Mouse (Mus musculus) stomach, embryonic 16.5 days (tissue): Measurements from ENCODE around the gene Vamp5. TPM values are rescaled to one million over a fixed set of nuclear protein-coding genes. Genes with fewer than 3 reads are reported as not detected.

ENCODE experiments used
- ATAC-seq: fragments of 200-750 bp; cut with Nextera tagmentation; 2 replicates; pipeline ENCODE4 v1.8.0; 2017; ENCODE audit warnings: moderate number of reproducible peaks, moderate TSS enrichment; ENCODE audit not compliant: insufficient read depth, low FRiP score
- H3K27ac ChIP-seq: fragments of 300-500 bp; sonication (generic); 2 replicates; pipeline ENCODE4 v1.5.1; 2014; ENCODE audit warnings: low read length
- H3K27me3 ChIP-seq: fragments of 300-500 bp; sonication (generic); 2 replicates; pipeline ENCODE4 v1.6.1; 2014; ENCODE audit warnings: low read length, control low read depth, mixed read lengths; ENCODE audit not compliant: control insufficient read depth, insufficient read depth
- H3K36me3 ChIP-seq: fragments of 300-500 bp; sonication (generic); 2 replicates; pipeline ENCODE4 v1.6.1; 2014; ENCODE audit warnings: low read length; ENCODE audit not compliant: control insufficient read depth, insufficient read depth
- H3K4me1 ChIP-seq: fragments of 300-500 bp; sonication (generic); 2 replicates; pipeline ENCODE4 v1.6.1; 2014; ENCODE audit warnings: low read length, control low read depth, mixed read lengths; ENCODE audit not compliant: control insufficient read depth, insufficient read depth
- H3K4me2 ChIP-seq: fragments of 300-500 bp; sonication (generic); 2 replicates; pipeline ENCODE4 v1.6.1; 2014; ENCODE audit warnings: low read depth, low read length, mixed read lengths
- H3K4me3 ChIP-seq: fragments of 300-500 bp; sonication (generic); replicated peaks from 2 replicates; pipeline ENCODE4 v1.5.1; 2014; ENCODE audit warnings: mild to moderate bottlenecking, low read length
- H3K9ac ChIP-seq: fragments of 300-500 bp; sonication (generic); 2 replicates; pipeline ENCODE4 v1.6.1; 2014; ENCODE audit warnings: low read length
- H3K9me3 ChIP-seq: fragments of 300-500 bp; sonication (generic); replicated peaks from 2 replicates; pipeline ENCODE4 v1.6.1; 2016; ENCODE audit warnings: low read length, control low read depth; ENCODE audit not compliant: control insufficient read depth
- whole genome bisulfite sequencing: fragments of 180-500 bp; shearing (Covaris S2); extraction: QIAGEN DNeasy Blood & Tissue Kit; methylation state at CpG from one replicate; pipeline ENCODE4 v1.1.7; 2014; 5-methylcytosine and 5-hydroxymethylcytosine counted together
- polyA plus RNA-seq: library from polyadenylated mRNA; unstranded; fragments of >200 nt; fragmentation: Nextera tagmentation; extraction: Ambion mirVana; gene quantifications from 2 replicates; pipeline ENCODE4 v1.2.1, GENCODE M21; 2015

Vamp5 gene
- polyA plus RNA-seq, 1 experiment from 2014 or later = 30.4 TPM

- Histone ChIP-seq H3K4me2 (no peak overlapping the region), H3K4me1 (no peaks in the 10 kb centered on the region), H3K36me3 (peaks cover 24% of the 10 kb centered on the region), H3K9me3 (no peaks in the 10 kb centered on the region), H3K27me3 (no peaks in the 10 kb centered on the region), H3K4me3 (no peak overlapping the region), H3K27ac (no peak overlapping the region), H3K9ac (no peak overlapping the region)
- ATAC-seq = peak; percentile 89
- 57% methylated on average over 6 of the region's 6 CpGs for WGBS
These were observed 54.0 kb downstream of the Vamp5 start for GRCm38 (mm10) chr6:72326274-72326673.

- Histone ChIP-seq H3K27ac (no peak overlapping the region), H3K4me3 (no peak overlapping the region), H3K9me3 (no peaks in the 10 kb centered on the region), H3K9ac (no peak overlapping the region), H3K36me3 (peaks cover 24% of the 10 kb centered on the region), H3K4me1 (no peaks in the 10 kb centered on the region), H3K4me2 (no peak overlapping the region), H3K27me3 (no peaks in the 10 kb centered on the region)
- 87% methylated on average over 6 of the region's 6 CpGs for WGBS
- ATAC-seq = no peak
These were observed 56.3 kb downstream of the Vamp5 start for GRCm38 (mm10) chr6:72323786-72324508.

GRCm38 (mm10) chr6:72322936-72323335, 57.3 kb downstream of the Vamp5 start:
- Histone ChIP-seq H3K27ac (no peak overlapping the region), H3K4me3 (no peak overlapping the region), H3K9me3 (no peaks in the 10 kb centered on the region), H3K36me3 (peaks cover 17% of the 10 kb centered on the region), H3K27me3 (no peaks in the 10 kb centered on the region), H3K4me1 (no peaks in the 10 kb centered on the region), H3K4me2 (no peak overlapping the region), H3K9ac (no peak overlapping the region)
- no peak for ATAC-seq
- WGBS = 93% methylated on average over 3 of the region's 3 CpGs

- H3K27me3 ChIP-seq = no peaks in the 10 kb centered on the region
- no peak for ATAC-seq
- 78% methylated on average over 11 of the region's 11 CpGs for WGBS
These were observed 61.2 kb downstream of the Vamp5 start for GRCm38 (mm10) chr6:72319019-72319418.

More at GRCm38 (mm10) chr6:72319019-72319418, 61.2 kb downstream of the Vamp5 start:
- Histone ChIP-seq H3K4me1 (no peaks in the 10 kb centered on the region), H3K36me3 (0 out of 2 replicates have a peak, but pooled peaks cover 7% of the 10 kb centered on the region), H3K4me2 (no peak overlapping the region), H3K27ac (no peak overlapping the region), H3K4me3 (no peak overlapping the region), H3K9me3 (no peaks in the 10 kb centered on the region), H3K9ac (no peak overlapping the region)

Other genes with a start within 250 kb of the Vamp5 start
- gene Atoh8, start 144.9 kb downstream of the Vamp5 start, polyA plus RNA-seq = 8.6 and 9.2 TPM in 2 replicates
- not detected in 2 replicates for gene Sftpb, start 75.9 kb downstream of the Vamp5 start, polyA plus RNA-seq
- gene Usp39, start 35.3 kb downstream of the Vamp5 start, polyA plus RNA-seq = 29.7 and 31.4 TPM in 2 replicates
- gene 0610030E20Rik, start 33.2 kb downstream of the Vamp5 start, polyA plus RNA-seq = 25.9 and 26.7 TPM in 2 replicates
- 16.6 and 18.5 TPM in 2 replicates for gene Tmem150a, start 25.0 kb downstream of the Vamp5 start, polyA plus RNA-seq
- 139 and 143 TPM in 2 replicates for gene Rnf181, start 13.5 kb downstream of the Vamp5 start, polyA plus RNA-seq
- gene Vamp8, start 10.2 kb upstream of the Vamp5 start, polyA plus RNA-seq = 244 and 269 TPM in 2 replicates
- gene Ggcx, start 33.8 kb upstream of the Vamp5 start, polyA plus RNA-seq = 34.7 and 35.3 TPM in 2 replicates
- gene Mat2a, start 59.1 kb upstream of the Vamp5 start, polyA plus RNA-seq = 298 and 309 TPM in 2 replicates
- 0.21 and 0.24 TPM in 2 replicates for gene Sh2d6, start 141.2 kb upstream of the Vamp5 start, polyA plus RNA-seq
- 142 and 180 TPM in 2 replicates for gene Capg, start 163.9 kb upstream of the Vamp5 start, polyA plus RNA-seq
- 18.1 and 19.6 TPM in 2 replicates for gene Elmod3, start 217.9 kb upstream of the Vamp5 start, polyA plus RNA-seq
- 29.6 and 32.7 TPM in 2 replicates for gene Retsat, start 218.0 kb upstream of the Vamp5 start, polyA plus RNA-seq
- 43.5 and 46.0 TPM in 2 replicates for gene Tgoln1, start 236.5 kb upstream of the Vamp5 start, polyA plus RNA-seq